Mouse (Mus musculus) erythroblast, embryonic 14.5 days (primary cell): ENCODE data around the gene Chd5.

Experiments
- GATA1 ChIP-seq: IDR thresholded peaks from 2 replicates; pipeline ENCODE4 v1.6.1; 2012; ENCODE audit warnings: low read length, inconsistent platforms, mixed read lengths
- TAL1 ChIP-seq: IDR thresholded peaks from 3 replicates; pipeline ENCODE4 v1.6.1; 2012; ENCODE audit warnings: low read length, inconsistent platforms, mixed read lengths

GRCm38 (mm10) chr4:152313211-152313632, 25.2 kb upstream of the Chd5 start:
- TF ChIP-seq TAL1 (no peak), GATA1 (no peak)
